Mouse (Mus musculus): ENCODE measurements around the gene Olfr358. TPM values are rescaled to one million over a fixed set of nuclear protein-coding genes. Genes with fewer than 3 reads are reported as not detected.

The Olfr358 gene
- not detected in 2 replicates for polyA plus RNA-seq (2014; fragmentation: Nextera tagmentation; extraction: Ambion mirVana)

GRCm38 (mm10) chr2:37009235-37009634, at the start of gene Olfr358:
Gene Olfr358, minus strand, starts transcription at chr2:37009335.
- Histone ChIP-seq H3K27me3 (ENCODE audit: control insufficient read depth, insufficient read depth, low read length) (no peaks in the 10 kb centered on the region), H3K27ac (ENCODE audit: low read depth, low read length) (no peak within 1 kb of the TSS), H3K4me2 (ENCODE audit: low read depth, low read length, severe bottlenecking) (no peak within 1 kb of the TSS), H3K9me3 (ENCODE audit: control insufficient read depth, low read length) (peaks cover 2% of the 10 kb centered on the region; the same call in 1 of the 2 replicates), H3K4me1 (replicated peaks; ENCODE audit: control insufficient read depth, insufficient read depth, low read length) (no peaks in the 10 kb centered on the region), H3K36me3 (ENCODE audit: control insufficient read depth, insufficient read depth, low read length) (no peaks in the 10 kb centered on the region), H3K9ac (ENCODE audit: low read length) (no peak within 1 kb of the TSS), H3K4me3 (ENCODE audit: low read depth, low read length) (no peak within 1 kb of the TSS)
- ATAC-seq (replicated peaks; ENCODE audit: low FRiP score) (no peak), DNase-seq (ENCODE audit: low spot score) (no peak)

- DNase-seq (ENCODE audit: low spot score) (no peak), ATAC-seq (replicated peaks; ENCODE audit: low FRiP score) (no peak)
- H3K9me3 ChIP-seq (ENCODE audit: control insufficient read depth, low read length) = peaks cover 2% of the 10 kb centered on the region; the same call in 1 of the 2 replicates
- WGBS = 70% methylated on average over 1 of the region's 1 CpGs
- no peak overlapping the region for H3K9ac ChIP-seq (ENCODE audit: low read length)
- no peak overlapping the region for H3K4me3 ChIP-seq (ENCODE audit: low read depth, low read length)
- no peaks in the 10 kb centered on the region for H3K27me3 ChIP-seq (ENCODE audit: control insufficient read depth, insufficient read depth, low read length)
- H3K36me3 ChIP-seq (ENCODE audit: control insufficient read depth, insufficient read depth, low read length) = no peaks in the 10 kb centered on the region
- H3K4me2 ChIP-seq (ENCODE audit: low read depth, low read length, severe bottlenecking) = no peak overlapping the region
- H3K27ac ChIP-seq (ENCODE audit: low read depth, low read length) = no peak overlapping the region
- H3K4me1 ChIP-seq (replicated peaks; ENCODE audit: control insufficient read depth, insufficient read depth, low read length) = no peaks in the 10 kb centered on the region
Measured at GRCm38 (mm10) chr2:36997030-36997429, 12.1 kb downstream of the Olfr358 start.

GRCm38 (mm10) chr2:36993527-36993926, 15.6 kb downstream of the Olfr358 start, which contains the start of gene Olfr357:
Gene Olfr357, plus strand, starts transcription at chr2:36993827.
- DNase-seq (ENCODE audit: low spot score) = no peak
- Histone ChIP-seq H3K27ac (ENCODE audit: low read depth, low read length) (no peak within 1 kb of the TSS), H3K4me1 (replicated peaks; ENCODE audit: control insufficient read depth, insufficient read depth, low read length) (no peaks in the 10 kb centered on the region), H3K9ac (ENCODE audit: low read length) (no peak within 1 kb of the TSS), H3K4me2 (ENCODE audit: low read depth, low read length, severe bottlenecking) (no peak within 1 kb of the TSS), H3K9me3 (ENCODE audit: control insufficient read depth, low read length) (peaks cover 2% of the 10 kb centered on the region; the same call in 1 of the 2 replicates), H3K4me3 (ENCODE audit: low read depth, low read length) (no peak within 1 kb of the TSS), H3K36me3 (ENCODE audit: control insufficient read depth, insufficient read depth, low read length) (no peaks in the 10 kb centered on the region), H3K27me3 (ENCODE audit: control insufficient read depth, insufficient read depth, low read length) (no peaks in the 10 kb centered on the region)
- no peak for ATAC-seq (replicated peaks; ENCODE audit: low FRiP score)
- WGBS = 52% methylated on average over 1 of the region's 1 CpGs

Other genes starting within 250 kb of the Olfr358 start
- gene Olfr348, start 225.1 kb downstream of the Olfr358 start, polyA plus RNA-seq (2014; fragmentation: Nextera tagmentation; extraction: Ambion mirVana) = not detected in 2 replicates
- gene Olfr50, start 218.8 kb downstream of the Olfr358 start, polyA plus RNA-seq (2014; fragmentation: Nextera tagmentation; extraction: Ambion mirVana) = not detected in 2 replicates
- gene Olfr3, start 192.3 kb downstream of the Olfr358 start, polyA plus RNA-seq (2014; fragmentation: Nextera tagmentation; extraction: Ambion mirVana) = not detected in 2 replicates
- not detected in 2 replicates for gene Olfr350, start 163.0 kb downstream of the Olfr358 start, polyA plus RNA-seq (2014; fragmentation: Nextera tagmentation; extraction: Ambion mirVana)
- not detected in 2 replicates for gene Olfr351, start 146.7 kb downstream of the Olfr358 start, polyA plus RNA-seq (2014; fragmentation: Nextera tagmentation; extraction: Ambion mirVana)
- gene Olfr352, start 140.9 kb downstream of the Olfr358 start, polyA plus RNA-seq (2014; fragmentation: Nextera tagmentation; extraction: Ambion mirVana) = not detected in 2 replicates
- gene Olfr353, start 116.4 kb downstream of the Olfr358 start, polyA plus RNA-seq (2014; fragmentation: Nextera tagmentation; extraction: Ambion mirVana) = not detected in 2 replicates
- gene Olfr354, start 103.7 kb downstream of the Olfr358 start, polyA plus RNA-seq (2014; fragmentation: Nextera tagmentation; extraction: Ambion mirVana) = not detected in 2 replicates
- gene Olfr355, start 80.4 kb downstream of the Olfr358 start, polyA plus RNA-seq (2014; fragmentation: Nextera tagmentation; extraction: Ambion mirVana) = not detected in 2 replicates
- gene Olfr356, start 72.2 kb downstream of the Olfr358 start, polyA plus RNA-seq (2014; fragmentation: Nextera tagmentation; extraction: Ambion mirVana) = not detected in 2 replicates
- not detected in 2 replicates for gene Olfr357, start 15.5 kb downstream of the Olfr358 start, polyA plus RNA-seq (2014; fragmentation: Nextera tagmentation; extraction: Ambion mirVana)
- not detected in 2 replicates for gene Olfr360, start 56.4 kb upstream of the Olfr358 start, polyA plus RNA-seq (2014; fragmentation: Nextera tagmentation; extraction: Ambion mirVana)
- not detected in 2 replicates for gene Olfr361, start 80.0 kb upstream of the Olfr358 start, polyA plus RNA-seq (2014; fragmentation: Nextera tagmentation; extraction: Ambion mirVana)
- gene Olfr362, start 108.6 kb upstream of the Olfr358 start, polyA plus RNA-seq (2014; fragmentation: Nextera tagmentation; extraction: Ambion mirVana) = not detected in 2 replicates
- not detected in 2 replicates for gene Olfr364-ps1, start 130.0 kb upstream of the Olfr358 start, polyA plus RNA-seq (2014; fragmentation: Nextera tagmentation; extraction: Ambion mirVana)
- not detected in 2 replicates for gene Olfr365, start 178.9 kb upstream of the Olfr358 start, polyA plus RNA-seq (2014; fragmentation: Nextera tagmentation; extraction: Ambion mirVana)
- not detected in 2 replicates for gene Olfr366, start 202.2 kb upstream of the Olfr358 start, polyA plus RNA-seq (2014; fragmentation: Nextera tagmentation; extraction: Ambion mirVana)

Data from forebrain, embryonic 11.5 days (tissue).